Mouse (Mus musculus) heart, embryonic 15.5 days (tissue): ENCODE measurements around the gene Creb1. TPM values are rescaled to one million over a fixed set of nuclear protein-coding genes. Genes with fewer than 3 reads are reported as not detected.

Source experiments
- ATAC-seq: fragments of 200-750 bp; cut with Nextera tagmentation; replicated peaks from 2 replicates; pipeline ENCODE4 v1.8.0; 2017; ENCODE audit warnings: low read depth, moderate TSS enrichment; ENCODE audit not compliant: insufficient number of reproducible peaks, insufficient read depth, low FRiP score
- H3K27ac ChIP-seq: fragments of 300-500 bp; sonication (generic); 2 replicates; pipeline ENCODE4 v1.5.1; 2015; ENCODE audit warnings: mild to moderate bottlenecking, inconsistent platforms
- H3K27me3 ChIP-seq: fragments of 300-500 bp; sonication (generic); 2 replicates; pipeline ENCODE4 v1.6.1; 2015; ENCODE audit warnings: inconsistent platforms
- H3K36me3 ChIP-seq: fragments of 300-500 bp; sonication (generic); 2 replicates; pipeline ENCODE4 v1.6.1; 2015; ENCODE audit warnings: mild to moderate bottlenecking, inconsistent platforms
- H3K4me1 ChIP-seq: fragments of 300-500 bp; sonication (generic); replicated peaks from 2 replicates; pipeline ENCODE4 v1.6.1; 2015; ENCODE audit warnings: inconsistent platforms
- H3K4me2 ChIP-seq: fragments of 300-500 bp; sonication (generic); 2 replicates; pipeline ENCODE4 v1.6.1; 2015; ENCODE audit warnings: inconsistent platforms, mild to moderate bottlenecking, moderate library complexity
- H3K4me3 ChIP-seq: fragments of 300-500 bp; sonication (generic); 2 replicates; pipeline ENCODE4 v1.5.1; 2015; ENCODE audit warnings: mild to moderate bottlenecking, inconsistent platforms
- H3K9ac ChIP-seq: fragments of 300-500 bp; sonication (generic); 2 replicates; pipeline ENCODE4 v1.6.1; 2015; ENCODE audit warnings: mild to moderate bottlenecking, inconsistent platforms
- H3K9me3 ChIP-seq: fragments of 300-500 bp; sonication (generic); replicated peaks from 2 replicates; pipeline ENCODE4 v1.6.1; 2016; ENCODE audit warnings: inconsistent platforms
- WGBS: fragments of 180-500 bp; shearing (Covaris S2); methylation state at CpG from one replicate; pipeline ENCODE4 v1.1.7; 2015; ENCODE audit warnings: mixed read lengths; 5-methylcytosine and 5-hydroxymethylcytosine counted together
- polyA plus RNA-seq: library from polyadenylated mRNA; unstranded; fragments of >200 nt; fragmentation: Nextera tagmentation; extraction: Ambion mirVana; gene quantifications from 2 replicates; pipeline ENCODE4 v1.2.1, GENCODE M21; 2015

Gene Creb1
- polyA plus RNA-seq, 1 experiment from 2014 or later, result 16.6 TPM

DNA sequence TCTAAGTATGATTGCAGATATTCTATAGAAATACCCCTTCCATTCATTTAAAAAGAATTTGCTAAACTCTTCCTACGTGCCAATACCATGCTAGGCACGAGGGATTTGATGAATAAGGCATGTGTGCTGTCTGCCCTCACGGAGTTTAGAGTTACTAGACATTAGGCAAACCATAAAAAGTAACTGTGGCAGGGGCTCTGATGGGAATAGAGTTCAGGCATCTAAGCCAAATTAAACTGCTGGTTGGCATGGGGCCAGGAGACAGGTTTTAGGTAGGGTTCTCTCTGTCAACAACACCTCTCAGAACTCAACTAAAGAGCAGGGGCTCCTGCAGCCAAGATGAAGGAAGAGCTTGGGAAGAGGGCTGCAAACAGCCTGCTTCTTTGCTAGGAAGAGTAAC, 10.7 kb upstream of the Creb1 start:
- ATAC-seq, result no peak
- no peaks in the 10 kb centered on the region for H3K27me3 ChIP-seq

DNA sequence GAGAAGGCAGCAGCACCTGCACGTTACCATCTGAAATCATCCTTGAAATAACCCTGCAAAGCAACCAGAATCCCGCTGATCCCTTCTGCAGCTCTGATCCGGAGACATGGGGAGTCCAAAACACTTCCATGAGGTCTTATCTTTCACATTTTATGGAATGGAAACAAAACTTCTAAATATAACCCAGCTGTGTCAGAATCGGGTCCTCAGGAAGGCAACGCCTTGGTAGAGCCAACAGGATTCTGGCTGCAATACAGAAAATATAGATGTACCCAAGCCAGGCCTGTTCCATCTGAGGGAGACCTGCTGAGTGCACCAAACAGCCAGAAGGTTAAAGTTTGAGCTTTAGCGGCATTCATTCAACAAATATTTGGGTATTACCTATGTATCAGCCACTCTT, 9.8 kb upstream of the Creb1 start:
- no peak overlapping the region for H3K4me3 ChIP-seq
- peak; percentile 78; the same call in 1 of the 2 replicates for ATAC-seq
- no peaks in the 10 kb centered on the region for H3K36me3 ChIP-seq
- H3K9ac ChIP-seq, result no peak overlapping the region
- no peaks in the 10 kb centered on the region for H3K27me3 ChIP-seq
- no peaks in the 10 kb centered on the region for H3K9me3 ChIP-seq
- 27% methylated on average over 6 of the region's 6 CpGs for WGBS
- H3K4me2 ChIP-seq, result peak overlapping the region; percentile 8; the same call in 1 of the 2 replicates
- peak overlapping the region; percentile 77 for H3K27ac ChIP-seq
- H3K4me1 ChIP-seq, result peaks cover 34% of the 10 kb centered on the region

More for the DNA sequence above, 10.7 kb upstream of the Creb1 start:
- Histone ChIP-seq H3K4me1 (peaks cover 36% of the 10 kb centered on the region), H3K4me3 (no peak overlapping the region), H3K36me3 (no peaks in the 10 kb centered on the region), H3K9me3 (no peaks in the 10 kb centered on the region), H3K27ac (peak overlapping the region; percentile 77), H3K4me2 (no peak overlapping the region), H3K9ac (no peak overlapping the region)
- 54% methylated on average over 3 of the region's 3 CpGs for WGBS

DNA sequence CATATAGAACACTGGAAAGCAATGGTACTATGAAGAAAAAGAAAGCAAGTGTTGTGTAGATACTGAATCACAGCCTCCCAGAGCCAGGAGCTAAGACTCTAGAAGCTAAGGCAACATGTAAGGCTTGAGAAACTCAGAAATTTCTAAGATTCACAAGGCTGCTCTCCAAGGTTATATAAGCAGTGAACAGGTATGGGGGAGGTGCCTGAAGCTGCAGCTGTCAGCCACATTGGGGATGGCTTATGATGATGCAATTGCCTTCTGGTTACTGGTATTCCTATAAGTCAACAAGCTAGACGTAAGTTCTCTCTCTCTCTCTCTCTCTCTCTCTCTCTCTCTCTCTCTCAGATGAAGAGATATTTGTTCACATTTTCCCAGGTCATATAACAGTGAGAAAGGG, 9.3 kb upstream of the Creb1 start:
- no peaks in the 10 kb centered on the region for H3K36me3 ChIP-seq
- H3K4me3 ChIP-seq, result no peak overlapping the region
- H3K27ac ChIP-seq, result peak overlapping the region; percentile 77
- 72% methylated on average over 1 of the region's 1 CpGs for WGBS
- ATAC-seq, result no peak
- peaks cover 34% of the 10 kb centered on the region for H3K4me1 ChIP-seq
- H3K4me2 ChIP-seq, result 0 out of 2 replicates have a peak overlapping the region, but pooled peaks have one; percentile 8
- no peak overlapping the region for H3K9ac ChIP-seq
- no peaks in the 10 kb centered on the region for H3K9me3 ChIP-seq
- H3K27me3 ChIP-seq, result no peaks in the 10 kb centered on the region

DNA sequence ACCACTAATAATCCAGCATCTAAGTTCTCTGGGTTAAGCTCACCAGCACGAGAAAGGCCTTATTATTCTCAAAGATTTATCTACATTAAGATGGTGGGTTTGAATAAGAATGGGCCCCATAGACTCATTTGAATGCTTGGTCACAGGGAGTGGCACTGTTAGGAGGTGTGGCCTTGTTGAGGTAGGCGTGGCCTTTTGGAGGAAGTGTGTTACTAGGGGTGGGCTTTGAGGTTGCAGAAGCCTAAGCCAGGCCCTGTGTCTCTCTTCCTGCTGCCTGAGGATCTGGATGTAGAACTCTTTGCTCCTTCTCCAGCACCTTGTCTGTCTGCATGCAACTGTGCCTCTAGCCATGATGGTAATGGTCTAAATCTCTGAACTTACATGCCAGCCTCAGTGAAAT, 7.8 kb upstream of the Creb1 start:
- H3K4me3 ChIP-seq, result no peak overlapping the region
- no peak for ATAC-seq
- H3K4me2 ChIP-seq, result no peak overlapping the region
- WGBS, result 78% methylated on average over 2 of the region's 2 CpGs
- no peaks in the 10 kb centered on the region for H3K9me3 ChIP-seq
- H3K27ac ChIP-seq, result no peak overlapping the region
- H3K27me3 ChIP-seq, result no peaks in the 10 kb centered on the region
- H3K4me1 ChIP-seq, result peaks cover 29% of the 10 kb centered on the region
- no peaks in the 10 kb centered on the region for H3K36me3 ChIP-seq
- H3K9ac ChIP-seq, result no peak overlapping the region

DNA sequence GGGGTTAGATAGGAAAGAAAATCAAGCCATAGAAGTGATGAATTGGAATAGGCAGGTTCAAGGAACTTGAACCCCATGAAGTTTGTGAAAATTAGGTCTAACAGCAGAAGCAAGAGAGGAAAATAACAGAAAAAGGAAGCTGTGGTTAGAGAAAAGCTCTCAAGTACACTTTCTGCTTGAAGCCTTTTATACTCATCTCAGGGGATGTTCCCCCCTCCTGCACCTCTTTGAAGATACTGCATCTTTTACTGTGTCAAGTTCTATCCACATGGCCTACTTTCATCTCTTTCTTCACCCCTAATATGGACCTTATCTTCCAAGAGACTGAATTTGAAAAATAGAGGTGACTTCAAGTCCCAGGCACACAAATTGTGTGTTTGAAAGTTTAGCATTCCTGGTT, 4.8 kb upstream of the Creb1 start:
- H3K27ac ChIP-seq, result no peak overlapping the region
- H3K27me3 ChIP-seq, result no peaks in the 10 kb centered on the region
- peaks cover 23% of the 10 kb centered on the region for H3K4me1 ChIP-seq
- no peaks in the 10 kb centered on the region for H3K36me3 ChIP-seq
- no peak overlapping the region for H3K4me3 ChIP-seq
- H3K9me3 ChIP-seq, result no peaks in the 10 kb centered on the region
- ATAC-seq, result no peak
- no peak overlapping the region for H3K4me2 ChIP-seq
- H3K9ac ChIP-seq, result no peak overlapping the region

DNA sequence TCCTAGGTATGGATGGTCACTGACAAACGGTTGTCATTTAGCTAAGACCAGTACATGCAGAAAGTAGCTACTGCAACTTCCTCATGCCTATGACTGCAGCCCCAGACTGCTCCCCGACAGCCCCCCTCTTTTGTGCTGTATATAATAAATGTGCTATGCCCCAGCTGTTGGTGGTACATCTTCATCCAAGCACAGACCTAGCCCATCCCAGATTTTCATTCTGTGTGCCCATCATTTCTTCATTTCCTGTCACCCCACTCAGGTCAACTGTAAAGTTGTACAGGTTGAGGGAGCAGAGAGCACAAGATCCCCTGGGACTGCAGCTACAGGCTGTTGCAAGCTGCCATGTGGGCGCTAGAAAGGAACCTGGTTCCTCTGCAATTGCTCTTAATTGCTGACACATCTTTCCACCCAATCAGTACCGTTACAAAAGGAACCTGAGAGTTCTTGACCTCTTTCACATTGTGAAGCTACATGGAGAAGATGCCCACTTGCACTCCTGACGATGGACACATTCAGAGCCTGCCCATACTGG, 2.6 kb upstream of the Creb1 start:
- H3K36me3 ChIP-seq, result no peaks in the 10 kb centered on the region
- no peak overlapping the region for H3K9ac ChIP-seq
- no peak overlapping the region for H3K4me3 ChIP-seq
- H3K27ac ChIP-seq, result no peak overlapping the region
- no peaks in the 10 kb centered on the region for H3K27me3 ChIP-seq
- H3K4me2 ChIP-seq, result no peak overlapping the region
- H3K9me3 ChIP-seq, result no peaks in the 10 kb centered on the region
- no peak for ATAC-seq
- H3K4me1 ChIP-seq, result peaks cover 16% of the 10 kb centered on the region
- 79% methylated on average over 5 of the region's 5 CpGs for WGBS

DNA sequence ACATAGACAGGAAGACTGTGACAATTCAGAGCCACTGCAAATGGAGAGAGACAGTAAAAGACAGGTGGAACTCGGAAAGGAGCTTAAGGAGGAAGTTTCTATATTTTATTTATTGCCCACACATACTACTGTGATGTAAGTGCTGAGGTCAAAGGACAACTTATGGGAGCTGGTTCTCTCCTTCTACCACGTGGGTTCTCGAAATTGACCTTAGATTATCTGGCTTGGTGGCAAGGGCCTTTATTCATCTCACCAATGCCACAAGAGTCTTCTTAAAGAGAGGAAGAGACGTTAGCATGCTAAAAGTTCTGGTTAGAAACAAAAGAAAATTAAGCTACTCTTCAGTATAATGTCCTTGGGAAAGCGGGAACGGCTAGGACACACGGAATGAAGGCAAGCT, 897 bp upstream of the Creb1 start:
- H3K27me3 ChIP-seq, result no peaks in the 10 kb centered on the region
- no peaks in the 10 kb centered on the region for H3K9me3 ChIP-seq
- no peak for ATAC-seq
- 20% methylated on average over 7 of the region's 7 CpGs for WGBS
- peak overlapping the region; percentile 87 for H3K4me3 ChIP-seq
- no peaks in the 10 kb centered on the region for H3K36me3 ChIP-seq
- peak overlapping the region; percentile 100 for H3K27ac ChIP-seq
- peaks cover 21% of the 10 kb centered on the region for H3K4me1 ChIP-seq
- peak overlapping the region; percentile 80 for H3K4me2 ChIP-seq
- H3K9ac ChIP-seq, result peak overlapping the region; percentile 87

DNA sequence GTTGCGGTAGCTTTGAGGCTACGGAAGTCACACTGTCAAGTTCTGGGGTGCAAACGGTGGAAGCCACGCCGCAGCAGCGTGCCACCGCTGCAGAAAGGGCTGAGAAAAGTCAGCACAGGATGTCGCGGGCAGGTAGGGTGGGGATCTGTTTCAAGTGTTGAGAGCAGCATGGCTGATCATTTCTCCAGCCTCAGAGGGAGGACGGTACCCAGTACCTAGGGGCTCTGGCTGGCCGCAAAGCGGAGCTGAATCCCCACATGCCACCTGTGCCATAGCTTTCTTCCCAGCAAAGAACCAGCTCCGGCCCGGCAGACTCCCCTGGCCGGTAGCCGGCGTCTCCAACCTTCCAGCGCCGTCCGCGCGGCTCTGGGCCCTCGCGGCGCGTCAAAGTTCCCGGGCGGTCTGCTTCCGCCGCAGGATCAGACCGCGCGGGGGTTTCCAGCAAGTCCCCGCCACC, 350 bp upstream of the Creb1 start:
- Histone ChIP-seq H3K27ac (peak overlapping the region; percentile 100), H3K4me1 (peaks cover 21% of the 10 kb centered on the region), H3K4me2 (peak overlapping the region; percentile 80), H3K27me3 (no peaks in the 10 kb centered on the region), H3K36me3 (no peaks in the 10 kb centered on the region), H3K4me3 (peak overlapping the region; percentile 87), H3K9ac (peak overlapping the region; percentile 87), H3K9me3 (no peaks in the 10 kb centered on the region)
- ATAC-seq, result peak; percentile 60
- under 1% methylated on average over 34 of the region's 34 CpGs for WGBS

DNA sequence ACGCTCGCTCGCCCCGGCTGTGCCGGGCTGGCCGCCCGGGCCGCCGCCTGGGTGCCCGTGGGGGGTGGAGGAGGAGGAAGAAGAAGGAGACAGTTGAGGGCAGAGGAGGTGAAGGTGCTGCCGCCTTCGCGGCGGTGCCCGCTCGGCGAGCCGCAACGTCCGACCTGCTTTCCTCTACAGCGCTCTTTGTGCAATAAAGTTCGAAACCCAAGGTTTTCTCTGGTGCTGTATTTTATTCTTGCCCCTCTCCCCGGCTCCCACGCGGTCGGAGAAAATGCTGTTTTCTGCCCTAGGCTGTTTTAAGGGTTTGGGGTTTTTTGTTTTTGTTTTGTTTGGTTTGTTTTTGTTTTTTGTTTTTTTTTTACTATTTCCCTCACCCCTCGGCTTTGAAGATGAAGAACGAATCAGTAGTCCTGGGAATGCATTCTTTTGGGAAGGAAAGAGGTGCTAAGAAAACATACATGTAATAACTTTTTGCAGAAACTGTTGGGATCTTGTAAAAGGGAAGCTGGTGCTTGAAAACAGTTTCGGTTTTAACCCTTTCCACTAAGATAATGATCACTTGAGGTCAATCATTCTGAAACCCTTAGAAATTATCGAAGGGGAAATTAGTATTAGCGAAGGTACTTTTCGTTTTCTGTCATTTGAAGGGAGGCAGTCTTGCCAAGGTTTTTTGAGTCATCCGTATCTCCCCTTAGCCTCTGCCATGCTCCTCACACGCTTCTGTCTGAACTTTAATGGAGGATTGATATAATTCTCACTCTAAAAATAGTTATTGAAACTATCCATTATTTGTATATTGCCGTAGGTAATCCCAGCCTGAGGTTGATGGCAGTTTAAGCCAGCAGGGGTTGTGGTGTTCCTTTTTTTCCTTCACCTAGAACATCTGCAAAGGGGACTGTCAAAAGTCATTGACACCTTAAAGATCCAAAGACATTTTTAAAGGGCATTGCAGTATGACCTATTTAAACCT, 1.3 kb downstream of the Creb1 start:
- Histone ChIP-seq H3K9me3 (no peaks in the 10 kb centered on the region), H3K27me3 (no peaks in the 10 kb centered on the region), H3K4me3 (peak overlapping the region; percentile 87), H3K27ac (peak overlapping the region; percentile 100), H3K4me2 (peak overlapping the region; percentile 68), H3K9ac (peak overlapping the region; percentile 100), H3K4me1 (peaks cover 21% of the 10 kb centered on the region), H3K36me3 (no peaks in the 10 kb centered on the region)
- ATAC-seq, result no peak
- WGBS, result under 1% methylated on average over 35 of the region's 35 CpGs

DNA sequence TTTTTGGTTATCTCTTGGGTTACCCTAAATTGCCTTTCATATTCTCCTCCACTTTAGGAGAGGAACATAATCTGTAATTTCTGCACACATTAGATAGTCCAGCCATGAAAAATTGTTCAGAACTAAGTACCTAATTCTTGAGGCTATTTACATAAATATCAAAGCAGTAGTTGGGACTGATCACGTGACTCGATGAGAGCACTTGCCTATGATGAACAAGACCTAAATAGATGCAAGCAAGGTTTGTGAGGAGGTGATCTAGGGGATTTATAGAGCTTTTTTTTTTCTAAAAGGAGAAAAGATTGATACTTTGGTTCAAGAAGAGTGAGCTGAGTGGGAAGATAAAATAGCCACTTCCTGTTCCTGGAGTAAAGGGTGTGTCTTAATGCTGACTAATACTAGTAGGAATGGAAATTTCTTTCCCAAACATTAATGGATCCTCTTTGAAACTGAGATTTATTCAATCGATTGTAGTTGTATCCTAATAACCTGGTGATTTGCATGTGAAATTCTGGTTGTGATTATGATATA, 6.5 kb downstream of the Creb1 start:
- 83% methylated on average over 3 of the region's 3 CpGs for WGBS
- H3K27ac ChIP-seq, result no peak overlapping the region
- H3K9me3 ChIP-seq, result no peaks in the 10 kb centered on the region
- H3K4me1 ChIP-seq, result peaks cover 10% of the 10 kb centered on the region
- ATAC-seq, result no peak
- no peaks in the 10 kb centered on the region for H3K27me3 ChIP-seq
- H3K9ac ChIP-seq, result no peak overlapping the region
- H3K36me3 ChIP-seq, result no peaks in the 10 kb centered on the region
- no peak overlapping the region for H3K4me2 ChIP-seq
- no peak overlapping the region for H3K4me3 ChIP-seq

DNA sequence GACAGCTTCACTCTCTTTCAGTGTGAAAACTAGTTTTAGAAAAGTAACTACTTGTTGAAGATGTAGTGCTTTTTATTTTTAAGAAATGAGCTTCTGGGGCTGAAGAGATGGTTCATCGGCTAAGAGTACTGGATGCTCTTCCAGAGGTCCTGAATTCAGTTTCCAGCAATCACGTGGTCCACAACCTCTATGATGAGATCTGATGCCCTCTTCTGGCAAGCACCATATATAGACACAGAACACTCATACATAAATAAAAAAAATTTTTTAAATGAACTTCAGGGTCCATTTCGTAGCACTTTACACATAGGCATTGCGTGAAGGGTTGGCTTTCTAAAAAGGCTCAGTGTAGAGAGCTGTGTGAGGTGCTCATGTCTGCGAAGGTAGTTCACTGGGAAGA, 11.3 kb downstream of the Creb1 start:
- Histone ChIP-seq H3K9me3 (no peaks in the 10 kb centered on the region), H3K36me3 (no peaks in the 10 kb centered on the region), H3K4me3 (no peak overlapping the region), H3K9ac (no peak overlapping the region), H3K27me3 (no peaks in the 10 kb centered on the region), H3K27ac (no peak overlapping the region), H3K4me1 (no peaks in the 10 kb centered on the region), H3K4me2 (no peak overlapping the region)
- WGBS, result 82% methylated on average over 5 of the region's 5 CpGs
- ATAC-seq, result no peak
